Mouse (Mus musculus): ENCODE results near the gene Ppard.

The Ppard gene

GRCm38 (mm10) chr17:28345882-28346281 lies 113.4 kb downstream of the Ppard start:
- DNase-seq = no peak

- DNase-seq = no peak
Measured at GRCm38 (mm10) chr17:28347327-28347726, 114.8 kb downstream of the Ppard start.

GRCm38 (mm10) chr17:28348211-28348610 lies 115.7 kb downstream of the Ppard start:
- DNase-seq = no peak

GRCm38 (mm10) chr17:28349264-28349880 lies 116.9 kb downstream of the Ppard start:
- DNase-seq = no peak

- no peak for DNase-seq
Measured at GRCm38 (mm10) chr17:28349901-28350465, 117.5 kb downstream of the Ppard start.

- DNase-seq = peak; percentile 83
Measured at GRCm38 (mm10) chr17:28350466-28351352, 118.2 kb downstream of the Ppard start, which contains the start of gene Tead3. TSS of gene Tead3 (minus strand) at chr17:28350817.
